Mouse (Mus musculus) lung, embryonic 15.5 days (tissue): ENCODE measurements at regions not wholly inside any gene's neighbourhood (a gene's known extent, or its start where the extent isn't known, plus 50 kb on each side); places are given as distances from the start of the nearest gene placed in this dataset.

Experiments used
- ATAC-seq: fragments of 200-750 bp; cut with Nextera tagmentation; 2 replicates; pipeline ENCODE4 v1.8.0; 2017; ENCODE audit warnings: moderate number of reproducible peaks, borderline replicate concordance; ENCODE audit not compliant: low FRiP score, low TSS enrichment; ENCODE audit errors: extremely low read depth
- H3K27ac ChIP-seq: fragments of 300-500 bp; sonication (generic); 2 replicates; pipeline ENCODE4 v1.5.1; 2015; ENCODE audit warnings: moderate library complexity, mild to moderate bottlenecking, inconsistent platforms
- H3K27me3 ChIP-seq: fragments of 300-500 bp; sonication (generic); 2 replicates; pipeline ENCODE4 v1.6.1; 2015; ENCODE audit warnings: inconsistent platforms
- H3K36me3 ChIP-seq: fragments of 300-500 bp; sonication (generic); 2 replicates; pipeline ENCODE4 v1.6.1; 2015; ENCODE audit warnings: inconsistent platforms
- H3K4me1 ChIP-seq: fragments of 300-500 bp; sonication (generic); 2 replicates; pipeline ENCODE4 v1.6.1; 2015; ENCODE audit warnings: inconsistent platforms
- H3K4me2 ChIP-seq: fragments of 300-500 bp; sonication (generic); 2 replicates; pipeline ENCODE4 v1.6.1; 2015; ENCODE audit warnings: inconsistent platforms, mild to moderate bottlenecking, moderate library complexity
- H3K4me3 ChIP-seq: fragments of 300-500 bp; sonication (generic); 2 replicates; pipeline ENCODE4 v1.5.1; 2015; ENCODE audit warnings: mild to moderate bottlenecking, inconsistent platforms
- H3K9ac ChIP-seq: fragments of 300-500 bp; sonication (generic); 2 replicates; pipeline ENCODE4 v1.6.1; 2015; ENCODE audit warnings: inconsistent platforms
- H3K9me3 ChIP-seq: fragments of 300-500 bp; sonication (generic); 2 replicates; pipeline ENCODE4 v1.6.1; 2016; ENCODE audit warnings: inconsistent platforms
- WGBS: fragments of 180-500 bp; shearing (Covaris S2); methylation state at CpG from one replicate; pipeline ENCODE4 v1.1.7; 2015; 5-methylcytosine and 5-hydroxymethylcytosine counted together

DNA sequence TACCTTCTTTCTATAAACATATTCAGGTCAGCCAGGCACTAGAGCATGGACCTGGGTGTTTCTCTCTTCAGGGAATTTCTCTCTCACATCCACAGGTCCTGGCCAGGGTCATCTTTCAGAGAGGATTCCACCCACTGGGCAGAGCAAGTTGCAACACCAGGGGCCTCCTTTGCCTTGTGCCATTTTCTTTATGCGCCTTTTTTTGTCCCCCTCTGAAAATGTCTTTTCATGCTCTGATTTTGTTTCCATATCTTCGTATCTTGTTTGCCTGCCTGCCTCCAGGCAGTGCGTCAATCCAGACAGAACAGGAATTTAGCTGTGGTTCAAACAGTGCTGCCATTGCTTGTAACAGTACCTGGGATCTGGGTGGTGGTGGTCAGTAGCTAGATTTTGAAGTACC, 125.7 kb upstream of the Pfn2 start:
- H3K9ac ChIP-seq: no peak overlapping the region
- H3K9me3 ChIP-seq: no peaks in the 10 kb centered on the region
- no peaks in the 10 kb centered on the region for H3K27me3 ChIP-seq
- 75% methylated on average over 3 of the region's 3 CpGs for WGBS
- no peak for ATAC-seq
- H3K36me3 ChIP-seq: no peaks in the 10 kb centered on the region
- no peaks in the 10 kb centered on the region for H3K4me1 ChIP-seq
- H3K4me3 ChIP-seq: no peak overlapping the region
- no peak overlapping the region for H3K4me2 ChIP-seq
- H3K27ac ChIP-seq: no peak overlapping the region

DNA sequence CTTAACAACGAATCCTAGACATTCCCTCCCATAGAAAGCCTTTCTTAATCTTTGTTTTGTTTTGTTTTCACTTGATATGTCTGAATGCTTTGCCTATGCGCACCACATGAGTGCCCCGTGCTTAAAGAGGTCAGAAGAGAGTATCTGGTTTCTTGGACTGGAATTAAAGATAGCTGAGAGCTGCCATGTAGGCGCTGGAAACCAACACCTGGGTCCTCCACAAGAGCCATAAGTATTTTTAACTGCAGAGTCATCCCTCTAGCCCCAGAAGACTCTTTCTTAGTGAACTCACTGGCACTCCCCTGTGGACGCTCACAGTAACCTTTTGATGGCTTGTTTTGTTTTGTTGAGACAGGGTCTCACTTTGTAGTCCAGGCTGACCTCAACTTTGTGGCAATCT, 127.5 kb upstream of the Pfn2 start:
- Histone ChIP-seq H3K36me3 (no peaks in the 10 kb centered on the region), H3K4me2 (no peak overlapping the region), H3K27me3 (no peaks in the 10 kb centered on the region), H3K9me3 (no peaks in the 10 kb centered on the region), H3K4me3 (no peak overlapping the region), H3K9ac (no peak overlapping the region), H3K4me1 (no peaks in the 10 kb centered on the region), H3K27ac (no peak overlapping the region)
- WGBS: 59% methylated on average over 5 of the region's 5 CpGs
- no peak for ATAC-seq

DNA sequence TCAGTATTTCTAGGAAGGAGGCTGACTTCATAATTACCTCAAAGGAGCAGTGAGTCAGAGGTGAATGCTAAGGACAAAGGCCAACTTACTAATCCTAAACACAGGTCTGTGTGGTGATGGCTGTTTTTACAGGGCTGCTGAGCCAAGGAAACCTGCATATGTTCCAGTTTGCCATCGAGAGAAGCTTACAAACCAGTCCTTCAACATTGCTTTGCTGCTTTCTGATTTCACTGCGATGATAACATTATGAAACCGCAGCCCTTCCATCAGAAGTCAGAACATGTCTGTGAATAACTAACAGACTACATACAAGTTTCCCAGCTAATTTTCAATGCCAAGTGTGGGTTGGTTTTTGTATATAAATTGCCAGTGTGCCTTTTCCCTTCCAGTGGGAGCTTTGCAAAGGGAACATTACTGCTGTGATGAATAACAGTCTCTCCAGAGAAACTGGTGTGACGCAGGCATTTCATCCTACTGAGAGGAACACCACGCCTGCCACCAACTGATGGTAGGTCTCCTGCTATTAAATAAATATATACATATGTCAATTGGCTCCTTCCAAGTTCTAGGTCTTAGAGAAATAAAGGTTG, 128.9 kb upstream of the Pfn2 start:
- Histone ChIP-seq H3K27ac (no peak overlapping the region), H3K4me2 (no peak overlapping the region), H3K27me3 (no peaks in the 10 kb centered on the region), H3K4me3 (no peak overlapping the region), H3K9ac (no peak overlapping the region), H3K36me3 (no peaks in the 10 kb centered on the region), H3K9me3 (no peaks in the 10 kb centered on the region), H3K4me1 (no peaks in the 10 kb centered on the region)
- WGBS: 56% methylated on average over 5 of the region's 5 CpGs
- no peak for ATAC-seq

DNA sequence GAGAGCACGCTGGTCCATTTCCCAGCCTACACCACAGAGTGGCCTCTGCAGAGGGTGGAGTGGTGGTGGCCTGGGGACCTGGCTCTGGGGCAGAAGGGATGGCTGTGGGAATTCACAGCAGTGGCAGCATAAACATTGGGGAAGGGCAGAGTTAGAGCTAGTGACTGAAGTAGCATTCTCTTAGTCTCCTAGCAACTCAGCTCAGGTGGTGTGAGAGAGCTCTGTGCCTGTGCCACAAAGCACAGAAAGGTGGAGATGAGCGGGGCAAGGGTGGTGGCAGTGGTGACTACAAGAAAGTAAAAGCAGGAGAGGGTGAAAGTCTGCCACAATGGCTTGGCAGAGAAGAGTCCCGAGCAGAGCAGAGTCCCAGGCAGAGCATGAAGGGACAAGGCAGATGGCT, 140.3 kb upstream of the Pfn2 start:
- no peak overlapping the region for H3K4me3 ChIP-seq
- H3K4me2 ChIP-seq: no peak overlapping the region
- no peaks in the 10 kb centered on the region for H3K27me3 ChIP-seq
- H3K9me3 ChIP-seq: no peaks in the 10 kb centered on the region
- ATAC-seq: no peak; the same call in 1 of the 2 replicates
- H3K4me1 ChIP-seq: peaks cover 13% of the 10 kb centered on the region; the same call in 1 of the 2 replicates
- no peak overlapping the region for H3K9ac ChIP-seq
- 60% methylated on average over 3 of the region's 3 CpGs for WGBS
- no peaks in the 10 kb centered on the region for H3K36me3 ChIP-seq
- 0 out of 2 replicates have a peak overlapping the region, but pooled peaks have one; percentile 16 for H3K27ac ChIP-seq

DNA sequence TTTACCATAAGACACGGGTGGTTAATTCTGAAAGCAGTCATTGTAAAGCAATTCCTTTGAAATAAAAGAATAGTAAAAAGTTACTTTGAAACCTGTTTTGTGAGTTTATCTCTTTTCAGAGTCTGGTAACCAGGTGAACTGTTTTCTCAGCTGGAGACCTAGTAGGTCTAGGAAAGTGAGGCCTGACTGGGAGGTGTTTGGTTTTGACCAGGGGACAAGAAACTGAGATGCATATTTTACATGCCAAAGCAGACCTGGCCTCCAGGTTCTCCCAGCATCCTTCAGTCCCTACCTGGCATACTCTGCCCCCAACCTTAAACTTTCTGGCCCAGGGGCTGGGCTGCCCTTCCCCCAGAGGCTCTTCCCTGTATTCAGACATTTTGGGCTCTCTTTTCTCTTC, 142.9 kb upstream of the Pfn2 start:
- Histone ChIP-seq H3K36me3 (no peaks in the 10 kb centered on the region), H3K4me1 (peaks cover 13% of the 10 kb centered on the region; the same call in 1 of the 2 replicates), H3K27ac (peak overlapping the region; percentile 76), H3K27me3 (no peaks in the 10 kb centered on the region), H3K4me2 (no peak overlapping the region), H3K9ac (no peak overlapping the region), H3K9me3 (no peaks in the 10 kb centered on the region), H3K4me3 (no peak overlapping the region)
- ATAC-seq: no peak
- 48% methylated on average over 1 of the region's 1 CpGs for WGBS

DNA sequence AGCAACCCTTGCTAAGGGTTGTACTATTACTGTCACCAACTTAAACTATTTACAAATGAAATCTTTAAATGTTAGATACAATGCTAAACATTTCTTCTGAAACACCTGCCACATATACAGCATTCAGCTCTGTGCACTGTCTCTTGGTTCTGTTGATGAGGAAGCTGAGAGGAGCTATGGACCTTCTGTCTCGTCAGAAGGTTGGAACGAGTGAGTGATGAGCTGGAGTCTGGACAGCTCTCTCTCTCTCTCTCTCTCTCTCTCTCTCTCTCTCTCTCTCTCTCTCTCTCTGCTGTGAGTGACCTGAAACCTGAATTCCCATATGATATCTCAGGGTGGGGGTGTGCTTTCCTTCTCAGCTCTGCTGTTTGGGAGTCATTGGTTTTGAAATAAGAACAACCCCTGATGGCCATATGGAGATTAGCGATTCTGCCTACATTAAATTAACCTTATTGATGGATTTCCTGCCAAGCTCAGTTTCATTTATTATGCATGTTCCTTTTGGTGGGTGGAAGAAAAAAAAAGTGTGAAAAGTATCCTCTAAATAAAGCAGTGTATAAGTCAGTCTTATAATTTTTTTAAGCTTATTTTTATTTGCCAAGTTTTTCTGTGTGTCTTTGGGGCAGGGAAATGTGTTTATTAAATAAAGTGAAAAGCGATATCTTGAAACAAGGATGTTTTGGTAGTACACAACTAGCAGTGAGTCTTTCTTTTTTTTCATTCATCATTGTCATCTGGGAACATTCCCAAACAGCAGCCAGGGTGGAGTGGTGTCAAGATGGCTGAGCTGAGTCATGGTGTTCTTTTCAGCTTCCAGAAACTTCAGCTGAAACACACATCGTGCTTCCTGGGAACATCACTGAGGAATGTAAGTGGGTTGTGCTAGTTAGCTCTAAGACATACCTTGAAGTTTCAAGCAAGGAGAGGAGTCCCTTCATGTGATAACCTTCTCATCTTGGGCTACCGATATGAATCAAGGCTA, 150.5 kb upstream of the Pfn2 start:
- no peaks in the 10 kb centered on the region for H3K27me3 ChIP-seq
- no peaks in the 10 kb centered on the region for H3K9me3 ChIP-seq
- no peak overlapping the region for H3K4me3 ChIP-seq
- no peak overlapping the region for H3K27ac ChIP-seq
- H3K36me3 ChIP-seq: no peaks in the 10 kb centered on the region
- 66% methylated on average over 6 of the region's 6 CpGs for WGBS
- ATAC-seq: no peak
- H3K9ac ChIP-seq: no peak overlapping the region
- 0 out of 2 replicates have a peak, but pooled peaks cover 8% of the 10 kb centered on the region for H3K4me1 ChIP-seq
- no peak overlapping the region for H3K4me2 ChIP-seq

DNA sequence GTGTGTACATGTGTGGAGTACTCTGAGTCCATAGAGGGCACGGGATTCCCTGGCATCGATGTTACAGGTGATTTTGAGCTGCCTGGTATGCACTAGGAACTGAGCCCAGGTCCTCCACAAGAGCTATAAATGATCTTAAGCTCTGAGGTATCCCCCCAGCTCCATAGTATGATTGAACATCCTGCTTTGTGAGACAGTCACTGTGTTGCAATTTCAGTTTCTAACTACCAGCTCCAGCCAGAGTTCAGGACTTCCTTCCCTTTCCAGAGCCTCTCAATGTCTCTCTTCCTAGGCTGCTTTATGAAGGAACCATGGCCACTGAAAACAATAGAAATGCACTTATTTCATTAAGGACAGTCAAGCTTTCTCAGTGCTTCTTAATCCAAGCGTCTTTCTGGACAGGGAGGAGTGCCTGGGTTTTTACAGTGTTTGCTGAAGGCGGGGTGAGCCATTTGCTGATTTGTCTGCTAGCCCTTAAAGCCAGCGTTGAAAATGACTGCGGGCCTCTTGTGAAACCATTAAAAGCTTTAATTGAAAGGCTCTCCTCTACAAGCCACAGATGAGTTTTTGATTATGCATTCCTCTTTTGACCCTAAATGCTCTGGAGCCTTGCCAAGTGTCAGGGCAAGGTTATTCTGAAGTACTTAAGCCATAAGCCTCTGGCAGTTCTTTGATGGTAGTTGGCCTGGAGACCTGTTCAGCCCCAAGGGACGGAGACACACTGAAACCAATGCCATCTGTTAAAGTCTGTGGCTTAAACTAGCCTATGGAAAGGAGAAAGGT, 155.1 kb upstream of the Pfn2 start:
- Histone ChIP-seq H3K4me3 (no peak overlapping the region), H3K9me3 (no peaks in the 10 kb centered on the region), H3K9ac (no peak overlapping the region), H3K27me3 (no peaks in the 10 kb centered on the region), H3K4me1 (0 out of 2 replicates have a peak, but pooled peaks cover 8% of the 10 kb centered on the region), H3K27ac (peak overlapping the region; percentile 45; the same call in 1 of the 2 replicates), H3K4me2 (no peak overlapping the region), H3K36me3 (no peaks in the 10 kb centered on the region)
- WGBS: 32% methylated on average over 7 of the region's 7 CpGs
- ATAC-seq: no peak

DNA sequence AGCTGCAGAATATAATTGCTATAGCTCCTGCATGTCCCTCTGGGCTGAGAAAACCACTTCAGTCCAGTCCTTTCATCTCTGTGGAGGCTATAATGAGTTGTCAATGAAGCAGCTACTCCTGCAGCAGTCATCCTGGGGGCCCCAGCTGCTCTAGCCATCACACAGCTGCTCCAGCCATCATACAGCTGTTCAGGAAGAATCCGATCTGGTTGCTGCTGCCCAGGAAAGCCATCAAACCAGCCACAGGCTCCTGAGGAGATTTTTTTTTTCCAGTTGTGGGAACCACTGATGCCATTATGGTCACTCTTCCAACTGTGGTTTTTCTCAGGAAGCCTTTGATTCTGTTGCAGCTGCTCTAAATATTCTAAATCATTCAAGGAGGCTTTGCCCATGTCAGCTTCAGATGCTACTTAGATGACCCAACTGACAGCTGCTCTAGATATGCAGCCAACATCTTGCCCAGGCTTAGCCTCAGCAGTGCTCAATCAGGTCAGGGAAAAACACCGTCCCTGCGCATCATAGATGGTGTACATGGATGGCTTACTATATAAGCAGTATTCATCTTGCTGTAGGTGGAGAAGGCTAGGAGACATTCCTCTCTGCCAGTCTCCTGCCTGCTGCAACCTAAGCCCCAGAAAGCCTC, 177.0 kb upstream of the Pfn2 start:
- Histone ChIP-seq H3K4me2 (no peak overlapping the region), H3K4me1 (no peaks in the 10 kb centered on the region), H3K4me3 (no peak overlapping the region), H3K36me3 (no peaks in the 10 kb centered on the region), H3K27ac (no peak overlapping the region), H3K27me3 (no peaks in the 10 kb centered on the region), H3K9ac (no peak overlapping the region), H3K9me3 (no peaks in the 10 kb centered on the region)
- no peak for ATAC-seq
- WGBS: 46% methylated on average over 3 of the region's 3 CpGs

DNA sequence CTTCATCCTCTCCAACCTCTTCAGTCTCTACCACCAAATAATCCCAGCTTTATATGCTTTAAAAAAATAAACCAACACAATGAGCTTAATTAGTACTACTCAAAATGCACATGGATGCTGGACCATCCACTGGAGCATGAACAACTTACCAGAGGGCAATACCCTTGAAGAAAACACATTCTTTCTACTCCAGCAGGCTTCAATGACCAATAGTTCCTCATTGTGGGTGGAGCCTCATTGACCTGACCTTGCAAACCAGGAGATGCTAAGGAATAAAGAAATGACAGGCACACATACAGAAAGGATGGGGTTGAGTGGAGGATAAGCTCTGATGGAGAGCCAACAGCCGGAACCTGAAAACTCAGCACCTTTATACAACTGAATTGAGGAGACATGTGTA, 201.7 kb upstream of the Pfn2 start:
- WGBS: 89% methylated on average over 1 of the region's 1 CpGs
- no peaks in the 10 kb centered on the region for H3K4me1 ChIP-seq
- H3K9me3 ChIP-seq: no peaks in the 10 kb centered on the region
- no peak overlapping the region for H3K4me3 ChIP-seq
- H3K36me3 ChIP-seq: no peaks in the 10 kb centered on the region
- H3K4me2 ChIP-seq: no peak overlapping the region
- no peak overlapping the region for H3K27ac ChIP-seq
- H3K27me3 ChIP-seq: no peaks in the 10 kb centered on the region
- no peak for ATAC-seq
- H3K9ac ChIP-seq: no peak overlapping the region

DNA sequence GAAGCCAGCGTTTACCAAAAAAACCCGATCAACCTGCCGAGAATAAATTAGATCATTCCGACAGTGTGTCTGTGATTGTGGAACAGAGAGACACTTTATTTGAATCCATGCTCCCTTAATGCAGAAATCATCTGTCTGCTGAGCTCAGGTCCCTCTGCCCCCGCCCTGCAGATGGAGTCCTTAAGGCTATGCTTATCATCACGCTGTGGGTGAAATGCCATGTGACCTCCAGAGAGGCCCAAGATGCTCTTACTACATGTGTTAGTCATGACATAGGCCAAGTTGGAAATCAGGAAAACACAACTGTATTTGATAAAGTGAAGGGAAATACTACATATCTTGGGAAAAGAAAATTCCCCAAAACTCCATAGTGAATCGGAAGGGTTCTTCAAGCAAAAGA, 206.8 kb upstream of the Pfn2 start:
- Histone ChIP-seq H3K4me1 (no peaks in the 10 kb centered on the region), H3K36me3 (no peaks in the 10 kb centered on the region), H3K9ac (no peak overlapping the region), H3K27me3 (no peaks in the 10 kb centered on the region), H3K27ac (no peak overlapping the region), H3K9me3 (no peaks in the 10 kb centered on the region), H3K4me2 (no peak overlapping the region), H3K4me3 (no peak overlapping the region)
- 66% methylated on average over 7 of the region's 7 CpGs for WGBS
- ATAC-seq: no peak

DNA sequence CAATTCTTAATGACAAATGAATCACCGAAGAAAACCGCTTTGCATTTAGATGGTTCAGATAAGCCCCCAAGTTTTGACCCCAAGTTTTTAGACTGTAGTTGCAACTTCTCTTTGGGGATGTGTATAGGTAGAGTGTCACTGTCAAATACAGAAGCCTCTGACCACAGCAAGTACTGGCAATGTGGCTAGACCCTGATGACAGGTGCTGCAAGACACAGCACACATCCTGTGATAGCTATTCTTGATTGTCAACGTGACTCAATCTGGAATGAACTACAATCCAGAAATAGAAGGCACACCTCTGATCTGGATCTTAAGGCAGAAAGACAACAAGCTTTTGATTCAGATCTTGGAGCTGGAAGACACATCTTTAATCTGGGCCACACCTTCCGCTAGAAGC, 207.3 kb upstream of the Pfn2 start:
- no peaks in the 10 kb centered on the region for H3K36me3 ChIP-seq
- H3K27ac ChIP-seq: no peak overlapping the region
- WGBS: 86% methylated on average over 4 of the region's 4 CpGs

More for the DNA sequence above, 207.3 kb upstream of the Pfn2 start:
- Histone ChIP-seq H3K4me3 (no peak overlapping the region), H3K27me3 (no peaks in the 10 kb centered on the region), H3K4me2 (no peak overlapping the region), H3K9ac (no peak overlapping the region), H3K4me1 (no peaks in the 10 kb centered on the region), H3K9me3 (no peaks in the 10 kb centered on the region)
- no peak for ATAC-seq
